In the genomic region with DNA sequence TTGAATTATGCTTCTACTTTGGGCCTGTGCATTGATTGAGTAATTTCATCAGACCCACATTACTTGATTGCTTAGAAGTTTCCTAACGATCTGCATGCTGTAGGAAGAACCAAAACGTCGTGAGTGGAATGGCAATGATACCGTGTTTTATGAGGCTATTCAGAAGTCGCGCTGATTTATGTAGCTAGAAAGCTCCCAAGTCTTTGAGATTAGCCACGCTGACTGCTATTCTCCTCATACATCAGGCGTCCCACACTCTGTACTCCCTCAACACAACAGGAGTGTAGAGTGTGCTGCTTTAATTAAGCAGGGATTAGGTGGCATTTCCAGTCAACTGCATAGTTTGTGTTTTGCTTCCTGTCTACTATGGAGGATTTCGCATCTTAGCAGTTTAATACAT, we compare ENCODE assay signal across 16 mouse cellular contexts. TPM values are rescaled to one million over a fixed set of nuclear protein-coding genes. Genes with fewer than 3 reads are reported as not detected.
DNase-seq lines count a peak whose midpoint lies in the region; ATAC-seq and TF ChIP-seq lines count a peak whose summit lies in the region.
"Had no signal": no experiment of that assay in that cellular context is flagged by ENCODE, and none has a peak within 500 bp of the region (broad histone marks: within the 10 kb centered on the region; RNA-seq: fewer than 3 reads in every experiment).

No protein-coding gene starts in this region.

- no peaks in the 10 kb centered on the region for H3K4me1 ChIP-seq in cerebellum, adult 2 months (ENCODE audit: control insufficient read depth, insufficient read depth, low read length)
- H3K4me1 ChIP-seq in hindbrain, embryonic 16.5 days (ENCODE audit: control insufficient read depth, insufficient read depth, low read depth, low read length): peaks cover 4% of the 10 kb centered on the region

- H3K36me3 ChIP-seq in hindbrain, embryonic 16.5 days (ENCODE audit: control insufficient read depth, insufficient read depth, low read length): no peaks in the 10 kb centered on the region
- H3K36me3 ChIP-seq: limb, embryonic 15.5 days had no signal

- H3K4me2 ChIP-seq in hindbrain, embryonic 16.5 days (ENCODE audit: low read length): peak overlapping the region; percentile 50
- H3K4me2 ChIP-seq: limb, embryonic 15.5 days had no signal

- H3K9me3 ChIP-seq in hindbrain, embryonic 16.5 days (ENCODE audit: control insufficient read depth, low read length): no peaks in the 10 kb centered on the region
- H3K9me3 ChIP-seq: limb, embryonic 15.5 days had no signal

- no peak overlapping the region for H3K4me3 ChIP-seq in cerebellum, adult 2 months (replicated peaks; ENCODE audit: insufficient read depth, low read depth, low read length)
- H3K4me3 ChIP-seq in hindbrain, embryonic 16.5 days (ENCODE audit: low read length): peak overlapping the region; percentile 28; the same call in 1 of the 2 replicates
- H3K4me3 ChIP-seq: left cerebral cortex, adult 2 months; limb, embryonic 15.5 days had no signal

- TF ChIP-seq CTCF in cerebellum, adult 2 months (IDR thresholded peaks at IDR 0.05; ENCODE audit: borderline replicate concordance, insufficient read depth, low read depth, low read length): no peak

- DNase-seq in cerebellum, adult 2 months: peak; percentile 29 to 30
- peak; percentile 39 for DNase-seq in Muller cell, postnatal 12 days (ENCODE audit: inconsistent ontology term)
- peak; percentile 18 for DNase-seq in neural tube, embryonic 10.5 days (ENCODE audit: extremely low spot score, low spot score)
- no peak for DNase-seq in testis, postnatal 14 days (ENCODE audit: low spot score)
- DNase-seq in adrenal gland, postnatal 10 days: no peak
- DNase-seq: adrenal gland, postnatal 14 days; heart, adult 11 months; kidney, postnatal 4 days; lung, adult 2 months had no signal

- TF ChIP-seq POLR2A in cerebellum, adult 2 months (IDR thresholded peaks at IDR 0.05; ENCODE audit: borderline replicate concordance, insufficient read depth, low read length): no peak

- H3K27ac ChIP-seq in cerebellum, adult 2 months (ENCODE audit: insufficient read depth, low read length): no peak overlapping the region
- no peak overlapping the region; the same call in 1 of the 2 replicates for H3K27ac ChIP-seq in hindbrain, embryonic 16.5 days (ENCODE audit: low read depth, low read length)
- H3K27ac ChIP-seq: left cerebral cortex, adult 2 months; limb, embryonic 15.5 days had no signal

- no peaks in the 10 kb centered on the region for H3K27me3 ChIP-seq in cerebellum, adult 2 months (ENCODE audit: control insufficient read depth, insufficient read depth, low read length)
- H3K27me3 ChIP-seq in hindbrain, embryonic 16.5 days (replicated peaks; ENCODE audit: control insufficient read depth, insufficient read depth, low read length): no peaks in the 10 kb centered on the region

- H3K9ac ChIP-seq in hindbrain, embryonic 16.5 days (ENCODE audit: low read depth, low read length): peak overlapping the region; percentile 35; the same call in 1 of the 2 replicates
- H3K9ac ChIP-seq: limb, embryonic 15.5 days had no signal

- WGBS in cerebellum, adult 2 months: 39% methylated on average over 9 of the region's 9 CpGs
- 18% methylated on average over 9 of the region's 9 CpGs for WGBS in hindbrain, embryonic 16.5 days

- no peak for ATAC-seq in cerebellum, adult (ENCODE audit: insufficient number of reproducible peaks, low FRiP score, low TSS enrichment)
- peak; percentile 34 for ATAC-seq in hindbrain, embryonic 16.5 days
- ATAC-seq in megakaryocyte-erythroid progenitor cell, adult 5-6 weeks (replicated peaks; ENCODE audit: low FRiP score, low TSS enrichment, poor library complexity, severe bottlenecking): no peak
- ATAC-seq: intestine, embryonic 16.5 days had no signal

RNA-seq across cellular contexts. Expression of a gene that starts 4.1 kb away (rescaled TPM):
- polyA plus RNA-seq in cerebellum, adult 2 months (2012; rRNA removed): 76.4 and 90.3 TPM in 2 replicates
- 15.7 and 17.9 TPM in 2 replicates for polyA plus RNA-seq in hindbrain, embryonic 16.5 days (2015; fragmentation: Nextera tagmentation; extraction: Ambion mirVana)
- not detected in 2 replicates for total RNA-seq in megakaryocyte-erythroid progenitor cell, adult 5-6 weeks (2014; fragmentation: Nextera tagmentation)
- total RNA-seq in megakaryocyte-erythroid progenitor cell, adult 5-6 weeks (2017): not detected in 2 replicates
- total RNA-seq in adrenal gland, postnatal 10 days (2021): under 1 TPM; 0.48 to 0.67 TPM
- total RNA-seq: megakaryocyte, adult 5-6 weeks had no signal

Comparison
In these comparisons a context has a peak if more than half of its experiments do, and no peak if none do; other contexts are left out.
1. DNase-seq: peak in cerebellum, adult 2 months (2 of 2), Muller cell, postnatal 12 days (single experiment) and neural tube, embryonic 10.5 days (single experiment); none in testis, postnatal 14 days (single experiment) and adrenal gland, postnatal 10 days (single experiment).